Mouse (Mus musculus): ENCODE results near the gene Cnot8.

- no peak for TF ChIP-seq CTCF (IDR thresholded peaks at IDR 0.05; ENCODE audit: borderline replicate concordance, insufficient read depth, low read length)
- no peak for TF ChIP-seq POLR2A (IDR thresholded peaks at IDR 0.05; ENCODE audit: low read depth, low read length)
Measured at GRCm38 (mm10) chr11:58127544-58127943, 23.6 kb downstream of the Cnot8 start.
